Mouse (Mus musculus) layer of hippocampus, postnatal 10 days (tissue): Measurements from ENCODE around the gene Rbm4. TPM values are rescaled to one million over a fixed set of nuclear protein-coding genes. Genes with fewer than 3 reads are reported as not detected.

Experiments used
- DNase-seq, 2 experiments: peaks; one replicate each; pipeline ENCODE4 v3.0.0; 2021; ENCODE audit warnings: low spot score in 2 of 2
- total RNA-seq, 2 experiments: library from RNA; stranded (reverse); gene quantifications; 2 replicates each; pipeline ENCODE4 v1.2.3; 2021

Gene Rbm4
- total RNA-seq, 2 experiments from 2014 or later = 68.7 to 71.1 TPM

DNA sequence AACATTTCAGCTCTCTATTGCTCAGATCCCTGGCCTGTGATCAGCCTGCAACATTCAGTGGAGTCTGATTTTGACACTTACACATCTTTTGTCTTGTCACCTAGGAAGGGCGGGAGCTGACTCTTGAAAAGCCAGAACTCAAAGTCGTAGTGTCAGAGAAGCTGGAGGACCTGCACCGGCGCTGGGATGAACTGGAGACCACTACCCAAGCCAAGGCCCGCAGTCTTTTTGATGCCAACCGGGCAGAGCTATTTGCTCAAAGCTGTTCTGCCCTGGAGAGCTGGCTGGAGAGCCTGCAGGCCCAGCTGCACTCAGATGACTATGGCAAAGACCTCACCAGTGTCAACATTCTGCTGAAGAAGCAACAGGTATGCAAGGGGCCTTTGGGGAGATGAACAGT is 51.5 kb downstream of the Rbm4 start:
- DNase-seq = no peak

GRCm38 (mm10) chr19:4741482-4741881 is 52.2 kb downstream of the Rbm4 start:
- DNase-seq = no peak

DNA sequence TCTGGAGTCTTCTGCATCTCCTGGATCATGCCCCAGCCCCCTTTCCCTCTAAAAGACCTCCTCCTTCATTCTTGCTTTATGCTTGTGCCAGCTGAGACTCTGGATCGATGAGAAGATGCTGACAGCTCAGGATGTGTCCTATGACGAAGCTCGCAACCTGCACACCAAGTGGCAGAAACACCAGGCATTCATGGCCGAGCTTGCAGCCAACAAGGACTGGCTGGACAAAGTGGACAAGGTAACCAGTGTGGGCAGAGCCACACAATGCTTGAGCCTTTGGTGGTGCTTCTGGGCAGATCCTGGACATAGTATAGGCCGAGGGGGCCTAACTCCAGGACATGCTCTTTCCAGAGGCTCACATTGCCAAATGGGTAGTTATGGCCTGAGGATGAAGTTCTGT is 53.9 kb downstream of the Rbm4 start:
- DNase-seq = no peak

DNA sequence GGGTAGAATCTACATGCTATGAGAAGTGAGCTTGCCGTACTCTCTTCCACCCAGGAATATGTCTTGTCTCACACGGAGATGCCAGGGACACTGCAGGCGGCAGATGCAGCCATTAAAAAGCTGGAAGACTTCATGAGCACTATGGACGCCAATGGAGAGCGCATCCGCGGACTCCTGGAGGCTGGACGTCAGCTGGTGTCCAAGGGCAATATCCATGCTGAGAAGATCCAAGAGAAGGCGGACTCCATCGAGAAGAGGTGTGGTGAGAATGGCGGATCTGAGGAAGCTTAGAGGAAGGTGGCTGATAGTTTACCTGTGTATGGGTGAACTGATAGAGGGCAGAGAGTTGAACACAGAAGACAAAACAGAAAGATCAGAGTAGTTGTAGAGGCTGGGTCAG is 54.6 kb downstream of the Rbm4 start:
- no peak for DNase-seq

DNA sequence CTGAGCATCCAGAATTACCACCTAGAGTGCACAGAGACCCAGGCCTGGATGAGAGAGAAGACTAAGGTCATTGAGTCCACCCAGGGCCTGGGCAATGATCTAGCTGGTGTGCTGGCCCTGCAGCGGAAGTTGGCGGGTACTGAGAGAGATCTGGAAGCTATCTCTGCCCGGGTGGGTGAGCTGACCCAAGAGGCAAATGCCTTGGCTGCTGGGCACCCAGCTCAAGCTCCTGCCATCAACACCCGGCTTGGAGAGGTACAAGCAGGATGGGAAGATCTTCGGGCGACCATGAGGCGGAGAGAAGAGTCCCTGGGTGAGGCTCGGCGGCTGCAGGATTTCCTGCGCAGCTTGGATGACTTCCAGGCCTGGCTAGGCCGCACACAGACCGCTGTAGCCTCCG is 55.8 kb downstream of the Rbm4 start:
- DNase-seq = no peak

Other genes starting within 250 kb of the Rbm4 start
- 10 to 100 TPM; 67.0 to 67.3 TPM for gene Lrfn4, start 178.2 kb downstream of the Rbm4 start, total RNA-seq
- gene Rce1, start 168.3 kb downstream of the Rbm4 start, total RNA-seq = 10 to 100 TPM; 19.8 to 20.9 TPM
- 1 to 10 TPM; 2.1 to 2.3 TPM for gene Gm960, start 95.2 kb downstream of the Rbm4 start, total RNA-seq
- 100 to 1,000 TPM; 545 to 601 TPM for gene Sptbn2, start 82.7 kb downstream of the Rbm4 start, total RNA-seq
- gene Rbm4b, start 37.4 kb downstream of the Rbm4 start, total RNA-seq = 10 to 100 TPM; 16.6 to 16.8 TPM
- 10 to 100 TPM; 20.7 to 22.3 TPM for gene Gm21992, start 17.7 kb upstream of the Rbm4 start, total RNA-seq
- 10 to 100 TPM; 41.2 to 49.4 TPM for gene Rbm14, start 17.7 kb upstream of the Rbm4 start, total RNA-seq
- gene Ccs, start 45.4 kb upstream of the Rbm4 start, total RNA-seq = 10 to 100 TPM; 39.4 to 47.5 TPM
- 1 to 10 TPM; 1.9 to 2.6 TPM for gene Ccdc87, start 45.5 kb upstream of the Rbm4 start, total RNA-seq
- 100 to 1,000 TPM in 1 of 2 experiments, 10 to 100 TPM in 1; 95.2 to 102 TPM for gene Ctsf, start 61.2 kb upstream of the Rbm4 start, total RNA-seq
- gene Actn3, start 84.0 kb upstream of the Rbm4 start, total RNA-seq = 1 to 10 TPM; 1.9 to 2.1 TPM
- 10 to 100 TPM; 23.5 to 26.3 TPM for gene Zdhhc24, start 84.8 kb upstream of the Rbm4 start, total RNA-seq
- gene Bbs1, start 112.7 kb upstream of the Rbm4 start, total RNA-seq = 10 to 100 TPM; 31.3 to 34.8 TPM
- gene Dpp3, start 134.4 kb upstream of the Rbm4 start, total RNA-seq = 10 to 100 TPM; 62.0 to 62.7 TPM
- 10 to 100 TPM; 18.0 to 18.4 TPM for gene Peli3, start 149.2 kb upstream of the Rbm4 start, total RNA-seq
- gene Mrpl11, start 168.2 kb upstream of the Rbm4 start, total RNA-seq = 10 to 100 TPM; 62.7 to 68.8 TPM
- gene Npas4, start 196.4 kb upstream of the Rbm4 start, total RNA-seq = 1 to 10 TPM; 4.8 to 5.0 TPM
- gene Slc29a2, start 230.0 kb upstream of the Rbm4 start, total RNA-seq = 10 to 100 TPM; 21.0 to 21.9 TPM
- gene B4gat1, start 244.9 kb upstream of the Rbm4 start, total RNA-seq = 100 to 1,000 TPM; 125 to 126 TPM
- gene AC124502.3, start 245.0 kb upstream of the Rbm4 start, total RNA-seq = 1 to 10 TPM; 3.4 to 6.9 TPM
- gene Brms1, start 247.5 kb upstream of the Rbm4 start, total RNA-seq = 10 to 100 TPM in 1 of 2 experiments, 1 to 10 TPM in 1; 8.7 to 11.9 TPM